ENCODE assay signal across 13 mouse cellular contexts in the genomic region with DNA sequence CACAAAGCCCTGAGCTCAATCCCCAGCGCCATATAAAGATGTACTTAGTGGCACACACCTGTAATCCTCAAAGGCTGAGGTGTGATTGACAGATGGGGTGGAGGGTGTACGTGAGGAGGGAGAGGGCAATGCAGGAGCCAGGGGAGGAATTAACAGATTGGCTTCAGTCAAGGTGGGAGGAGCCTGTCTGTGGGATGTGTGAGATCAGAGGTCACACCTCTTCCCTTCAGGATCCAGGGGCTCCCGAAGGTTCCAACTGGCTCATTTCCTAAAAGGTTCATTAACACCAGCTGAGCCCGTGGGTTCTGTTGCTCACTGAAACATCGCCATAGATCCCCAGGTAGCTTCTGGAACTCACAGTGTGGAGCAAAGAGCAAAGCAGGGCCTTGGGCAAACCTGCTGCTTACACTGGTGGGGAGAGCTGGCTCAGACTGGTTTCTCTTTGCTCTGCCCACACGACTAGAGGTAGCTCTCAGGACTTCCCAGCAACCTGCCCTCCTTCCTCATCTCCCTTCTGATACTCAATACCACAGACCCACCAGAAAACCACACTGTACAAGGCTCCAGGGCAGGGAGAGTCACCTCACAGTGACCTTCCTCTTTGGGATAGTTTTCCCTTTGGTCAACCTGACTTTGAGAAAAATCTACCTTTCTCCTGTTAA. TPM values are rescaled to one million over a fixed set of nuclear protein-coding genes. Genes with fewer than 3 reads are reported as not detected.
DNase-seq lines count a peak whose midpoint lies in the region; ATAC-seq and TF ChIP-seq lines count a peak whose summit lies in the region.
"Had no signal": no experiment of that assay in that cellular context is flagged by ENCODE, and none has a peak within 500 bp of the region (broad histone marks: within the 10 kb centered on the region; RNA-seq: fewer than 3 reads in every experiment).

No protein-coding gene starts in this region.

- no peaks in the 10 kb centered on the region for H3K27me3 ChIP-seq in embryonic facial prominence, embryonic 15.5 days
- peaks cover 8% of the 10 kb centered on the region for H3K27me3 ChIP-seq in embryonic facial prominence, embryonic 10.5 days (replicated peaks; ENCODE audit: low read depth, poor library complexity, severe bottlenecking)
- H3K27me3 ChIP-seq in intestine, postnatal 0 days (replicated peaks; ENCODE audit: control insufficient read depth, insufficient read depth, low read length), result no peaks in the 10 kb centered on the region
- H3K27me3 ChIP-seq: embryonic facial prominence, embryonic 12.5 days had no signal

- 26% methylated on average over 6 of the region's 6 CpGs for WGBS in embryonic facial prominence, embryonic 15.5 days
- WGBS in embryonic facial prominence, embryonic 10.5 days, result 38% methylated on average over 6 of the region's 6 CpGs
- 26% methylated on average over 6 of the region's 6 CpGs for WGBS in intestine, postnatal 0 days
- 47% methylated on average over 6 of the region's 6 CpGs for WGBS in macrophage (ENCODE audit: missing documents)

- TF ChIP-seq CTCF in intestine, postnatal 0 days (IDR thresholded peaks at IDR 0.05; ENCODE audit: low read depth), result no peak

- no peak for DNase-seq in embryonic facial prominence, embryonic 10.5 days (ENCODE audit: low spot score)
- DNase-seq in ZHBTc4 (ENCODE audit: low read depth, low spot score), result peak; percentile 70
- DNase-seq in gastrocnemius, postnatal 36 days, result no peak
- no peak for DNase-seq in thymus, postnatal 14 days
- DNase-seq in layer of hippocampus, postnatal 10 days (ENCODE audit: low spot score in 2 of 2), result no peak
- DNase-seq: midbrain, embryonic 14.5 days; right cerebral cortex, postnatal 25 days had no signal

- H3K79me2 ChIP-seq in macrophage (ENCODE audit: inconsistent target), result peaks cover 99% of the 10 kb centered on the region

- no peak overlapping the region for H3K4me2 ChIP-seq in embryonic facial prominence, embryonic 15.5 days (replicated peaks)
- no peak overlapping the region for H3K4me2 ChIP-seq in intestine, postnatal 0 days (replicated peaks; ENCODE audit: low read depth)
- H3K4me2 ChIP-seq: embryonic facial prominence, embryonic 12.5 days; heart, embryonic 11.5 days; neural tube, embryonic 13.5 days had no signal

- no peak overlapping the region for H3K9ac ChIP-seq in embryonic facial prominence, embryonic 15.5 days
- H3K9ac ChIP-seq in intestine, postnatal 0 days (ENCODE audit: low read depth, low read length), result no peak overlapping the region
- H3K9ac ChIP-seq: embryonic facial prominence, embryonic 12.5 days; neural tube, embryonic 13.5 days had no signal

- H3K4me3 ChIP-seq in embryonic facial prominence, embryonic 15.5 days (replicated peaks), result no peak overlapping the region
- H3K4me3 ChIP-seq in embryonic facial prominence, embryonic 10.5 days, result no peak overlapping the region
- no peak overlapping the region for H3K4me3 ChIP-seq in intestine, postnatal 0 days (ENCODE audit: low read depth, low read length)
- no peak overlapping the region for H3K4me3 ChIP-seq in macrophage (ENCODE audit: inconsistent target)
- H3K4me3 ChIP-seq: embryonic facial prominence, embryonic 12.5 days; neural tube, embryonic 13.5 days had no signal

- ATAC-seq in embryonic facial prominence, embryonic 15.5 days (ENCODE audit: insufficient number of reproducible peaks, low FRiP score, low TSS enrichment, low read depth), result 0 out of 2 replicates have a peak, but pooled peaks have one; percentile 39
- no peak for ATAC-seq in intestine, postnatal 0 days

- H3K9me3 ChIP-seq in embryonic facial prominence, embryonic 15.5 days (replicated peaks), result no peaks in the 10 kb centered on the region
- H3K9me3 ChIP-seq in embryonic facial prominence, embryonic 10.5 days, result no peaks in the 10 kb centered on the region
- no peaks in the 10 kb centered on the region for H3K9me3 ChIP-seq in intestine, postnatal 0 days (ENCODE audit: control insufficient read depth)
- H3K9me3 ChIP-seq: embryonic facial prominence, embryonic 12.5 days; neural tube, embryonic 13.5 days had no signal

- H3K4me1 ChIP-seq in embryonic facial prominence, embryonic 15.5 days, result no peaks in the 10 kb centered on the region
- peaks cover 10% of the 10 kb centered on the region; the same call in 1 of the 2 replicates for H3K4me1 ChIP-seq in embryonic facial prominence, embryonic 10.5 days
- 0 out of 2 replicates have a peak, but pooled peaks cover 3% of the 10 kb centered on the region for H3K4me1 ChIP-seq in intestine, postnatal 0 days (replicated peaks; ENCODE audit: control insufficient read depth, insufficient read depth, low read length)
- H3K4me1 ChIP-seq: embryonic facial prominence, embryonic 12.5 days; neural tube, embryonic 13.5 days had no signal

- H3K27ac ChIP-seq in embryonic facial prominence, embryonic 15.5 days (replicated peaks), result no peak overlapping the region
- H3K27ac ChIP-seq in embryonic facial prominence, embryonic 10.5 days (replicated peaks), result no peak overlapping the region
- peak overlapping the region; percentile 50 for H3K27ac ChIP-seq in intestine, postnatal 0 days (ENCODE audit: low read depth, low read length)
- H3K27ac ChIP-seq in macrophage, result peak overlapping the region; percentile 94
- H3K27ac ChIP-seq: embryonic facial prominence, embryonic 12.5 days; neural tube, embryonic 13.5 days had no signal

- intact Hi-C loops in gastrocnemius, postnatal 36 days (cut with DNase I), result no loop called here

- H3K36me3 ChIP-seq in embryonic facial prominence, embryonic 15.5 days, result no peaks in the 10 kb centered on the region
- no peaks in the 10 kb centered on the region for H3K36me3 ChIP-seq in embryonic facial prominence, embryonic 10.5 days (replicated peaks)
- no peaks in the 10 kb centered on the region for H3K36me3 ChIP-seq in intestine, postnatal 0 days (ENCODE audit: control insufficient read depth, insufficient read depth)
- peaks cover 19% of the 10 kb centered on the region; the same call in 1 of the 2 replicates for H3K36me3 ChIP-seq in macrophage (ENCODE audit: inconsistent target)
- H3K36me3 ChIP-seq: embryonic facial prominence, embryonic 12.5 days; neural tube, embryonic 13.5 days had no signal

RNA-seq across cellular contexts. Expression of a gene that starts 33.2 kb away (rescaled TPM):
- polyA plus RNA-seq in embryonic facial prominence, embryonic 15.5 days (2015; fragmentation: Nextera tagmentation; extraction: Ambion mirVana), result 10.6 and 14.0 TPM in 2 replicates
- polyA plus RNA-seq in embryonic facial prominence, embryonic 10.5 days (2016; fragmentation: Nextera tagmentation; extraction: Ambion mirVana), result 3.2 and 4.4 TPM in 2 replicates
- 146 and 175 TPM in 2 replicates for polyA plus RNA-seq in intestine, postnatal 0 days (2015; fragmentation: Nextera tagmentation; extraction: Ambion mirVana)
- total RNA-seq in macrophage (2018; cell fraction: chromatin; rRNA removed), result 100 to 1,000 TPM; 212 to 432 (median 310) TPM
- 100 to 1,000 TPM in 10 of 26 experiments, 10 to 100 TPM in 16; 76.7 to 169 (median 96.4) TPM for total RNA-seq in macrophage (2018; cell fraction: cytosol; rRNA removed)
- total RNA-seq in macrophage (2018; cell fraction: nucleus; rRNA removed), result 100 to 1,000 TPM; 195 to 431 (median 259) TPM
- polyA plus RNA-seq in macrophage (2018), result 35.3 to 62.0 TPM (median 41.0 TPM) in 3 replicates
- under 1 TPM; 0.47 to 0.71 TPM for total RNA-seq in gastrocnemius, postnatal 36 days (2021)
- 1 to 10 TPM in 1 of 2 experiments, under 1 TPM in 1; 0.71 to 3.8 TPM for total RNA-seq in layer of hippocampus, postnatal 10 days (2021)

Comparison
In these comparisons a context has a peak if more than half of its experiments do, and no peak if none do; other contexts are left out.
1. H3K27ac ChIP-seq: peak in intestine, postnatal 0 days (single experiment) and macrophage (single experiment); none in embryonic facial prominence, embryonic 15.5 days (single experiment) and embryonic facial prominence, embryonic 10.5 days (single experiment).